Mouse (Mus musculus) limb, embryonic 11.5 days (tissue): Measurements from ENCODE around the gene Eif3m. TPM values are rescaled to one million over a fixed set of nuclear protein-coding genes. Genes with fewer than 3 reads are reported as not detected.

Experiments used
- ATAC-seq: fragments of 200-750 bp; cut with Nextera tagmentation; 2 replicates; pipeline ENCODE4 v1.8.0; 2017; ENCODE audit warnings: low read depth; ENCODE audit not compliant: insufficient number of reproducible peaks, low FRiP score, low TSS enrichment
- DNase-seq: peaks from one replicate; pipeline ENCODE4 v3.0.0-alpha.2; 2015; ENCODE audit warnings: low spot score
- H3K27ac ChIP-seq: fragments of 300-500 bp; sonication (generic); replicated peaks from 2 replicates; pipeline ENCODE4 v1.5.1; 2014; ENCODE audit warnings: low read depth, mild to moderate bottlenecking, low read length
- H3K27me3 ChIP-seq: fragments of 300-500 bp; sonication (generic); 2 replicates; pipeline ENCODE4 v1.6.1; 2014; ENCODE audit warnings: mild to moderate bottlenecking, low read length, mixed read lengths; ENCODE audit not compliant: control insufficient read depth, insufficient read depth
- H3K36me3 ChIP-seq: fragments of 300-500 bp; sonication (generic); 2 replicates; pipeline ENCODE4 v1.6.1; 2014; ENCODE audit warnings: mild to moderate bottlenecking, low read length, moderate library complexity, mixed read lengths; ENCODE audit not compliant: control insufficient read depth, insufficient read depth
- H3K4me1 ChIP-seq: fragments of 300-500 bp; sonication (generic); 2 replicates; pipeline ENCODE4 v1.6.1; 2014; ENCODE audit warnings: low read length, mixed read lengths; ENCODE audit not compliant: control insufficient read depth, insufficient read depth
- H3K4me2 ChIP-seq: fragments of 300-500 bp; sonication (generic); 2 replicates; pipeline ENCODE4 v1.6.1; 2014; ENCODE audit warnings: low read depth, mild to moderate bottlenecking, moderate library complexity; ENCODE audit not compliant: severe bottlenecking
- H3K4me3 ChIP-seq: fragments of 300-500 bp; sonication (generic); 2 replicates; pipeline ENCODE4 v1.5.1; 2014; ENCODE audit warnings: low read depth, low read length
- H3K9ac ChIP-seq: fragments of 300-500 bp; sonication (generic); 2 replicates; pipeline ENCODE4 v1.6.1; 2014; ENCODE audit warnings: mild to moderate bottlenecking, low read length
- H3K9me3 ChIP-seq: fragments of 300-500 bp; sonication (generic); 2 replicates; pipeline ENCODE4 v1.6.1; 2016; ENCODE audit warnings: low read length; ENCODE audit not compliant: control insufficient read depth
- WGBS: fragments of 180-500 bp; shearing (Covaris S2); extraction: QIAGEN DNeasy Blood & Tissue Kit; methylation state at CpG from one replicate; pipeline ENCODE4 v1.1.7; 2014; 5-methylcytosine and 5-hydroxymethylcytosine counted together
- polyA plus RNA-seq: library from polyadenylated mRNA; unstranded; fragments of >200 nt; fragmentation: Nextera tagmentation; extraction: Ambion mirVana; gene quantifications from 2 replicates; pipeline ENCODE4 v1.2.1, GENCODE M21; 2014

The Eif3m gene
- polyA plus RNA-seq, 1 experiment from 2014 or later, result 332 TPM

DNA sequence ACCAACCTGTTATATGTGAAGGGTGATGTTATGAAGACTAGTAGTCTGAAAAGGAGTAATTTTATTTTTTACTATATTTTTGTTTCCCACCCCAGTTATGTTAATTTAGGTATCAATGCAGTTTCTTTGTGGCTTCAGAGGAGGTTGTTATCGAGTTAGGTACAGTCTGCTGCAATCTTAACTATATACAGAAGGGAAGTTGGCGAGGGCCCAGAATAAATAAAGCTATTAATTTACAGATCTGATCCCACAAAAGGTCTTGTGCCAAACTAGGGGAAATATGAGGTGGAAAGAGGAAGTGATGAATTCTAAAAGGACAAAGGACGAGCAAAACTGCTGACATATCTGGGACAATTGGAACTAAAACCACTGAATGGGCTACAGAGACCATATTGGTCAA is 20.7 kb downstream of the Eif3m start:
- WGBS, result 87% methylated on average over 3 of the region's 3 CpGs
- Histone ChIP-seq H3K9ac (no peak overlapping the region), H3K27me3 (no peaks in the 10 kb centered on the region), H3K27ac (no peak overlapping the region), H3K9me3 (no peaks in the 10 kb centered on the region), H3K36me3 (peaks cover 4% of the 10 kb centered on the region; the same call in 1 of the 2 replicates), H3K4me3 (no peak overlapping the region), H3K4me2 (no peak overlapping the region), H3K4me1 (no peaks in the 10 kb centered on the region)
- DNase-seq (no peak), ATAC-seq (no peak)

DNA sequence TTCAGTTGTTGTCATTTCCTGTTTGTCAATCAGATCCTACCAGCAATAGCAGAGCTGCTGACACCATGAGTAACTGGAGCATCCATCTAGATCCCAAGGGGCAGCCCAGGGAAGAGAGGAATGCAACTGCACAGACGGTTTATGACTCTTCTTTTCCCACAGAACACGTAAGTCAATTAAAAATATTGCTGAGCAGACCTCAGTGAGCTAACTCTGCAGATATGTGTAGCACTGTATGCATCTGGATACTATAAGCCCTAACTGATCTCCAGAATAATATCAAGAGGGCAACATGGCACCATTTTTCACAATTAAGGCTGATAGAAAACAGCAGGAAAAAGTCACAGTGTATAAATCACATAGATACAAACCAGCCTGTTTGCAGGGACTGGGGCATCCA is 22.4 kb downstream of the Eif3m start:
- H3K36me3 ChIP-seq, result peaks cover 4% of the 10 kb centered on the region; the same call in 1 of the 2 replicates
- H3K9ac ChIP-seq, result no peak overlapping the region
- H3K9me3 ChIP-seq, result no peaks in the 10 kb centered on the region
- no peaks in the 10 kb centered on the region for H3K27me3 ChIP-seq
- H3K4me2 ChIP-seq, result no peak overlapping the region
- DNase-seq, result no peak
- no peaks in the 10 kb centered on the region for H3K4me1 ChIP-seq
- WGBS, result 49% methylated on average over 2 of the region's 2 CpGs
- no peak for ATAC-seq
- H3K27ac ChIP-seq, result no peak overlapping the region
- no peak overlapping the region for H3K4me3 ChIP-seq

DNA sequence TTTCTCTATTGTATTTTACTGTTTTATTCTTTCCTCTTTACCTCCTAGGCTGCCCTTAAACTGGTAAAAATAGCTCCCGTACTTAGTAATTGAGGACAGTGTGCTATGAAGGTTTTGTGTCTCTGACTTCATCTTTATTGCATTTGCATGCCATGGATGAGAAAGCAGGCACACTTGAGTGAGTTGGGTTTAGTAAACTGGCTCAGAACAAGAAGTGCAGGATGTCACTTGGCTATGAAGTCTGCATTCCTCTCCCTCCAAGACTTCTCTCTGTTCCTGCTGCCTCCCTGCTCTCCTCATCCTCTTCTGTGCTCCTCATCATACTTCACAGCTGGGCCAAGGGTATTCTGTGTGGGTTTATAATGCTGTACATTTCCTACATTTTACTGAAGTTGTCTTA is 27.9 kb downstream of the Eif3m start:
- DNase-seq (no peak), ATAC-seq (no peak)
- H3K4me2 ChIP-seq, result no peak overlapping the region
- H3K9me3 ChIP-seq, result no peaks in the 10 kb centered on the region
- no peaks in the 10 kb centered on the region for H3K27me3 ChIP-seq
- no peak overlapping the region for H3K27ac ChIP-seq
- H3K36me3 ChIP-seq, result no peaks in the 10 kb centered on the region
- no peak overlapping the region for H3K9ac ChIP-seq
- 77% methylated on average over 1 of the region's 1 CpGs for WGBS
- H3K4me1 ChIP-seq, result no peaks in the 10 kb centered on the region
- H3K4me3 ChIP-seq, result no peak overlapping the region

DNA sequence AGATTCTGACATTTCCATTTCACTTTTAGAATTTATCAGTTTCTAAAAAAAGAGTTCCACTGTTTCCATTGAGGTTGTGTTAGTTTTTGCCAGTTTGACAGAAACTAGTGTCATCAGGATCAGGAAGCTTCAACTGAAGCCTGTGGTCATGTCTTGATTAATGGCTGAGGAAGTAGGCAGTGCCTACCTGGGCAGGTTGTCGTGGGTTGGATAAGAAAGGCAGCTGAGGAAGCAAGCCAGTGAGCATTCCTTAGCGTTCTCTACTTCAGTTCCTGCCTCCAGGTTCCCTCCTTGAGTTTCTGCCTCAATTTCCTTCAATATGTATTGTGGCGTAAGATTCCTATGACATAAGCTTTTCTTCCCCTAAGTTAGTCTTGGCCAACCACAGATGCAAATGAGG is 31.1 kb downstream of the Eif3m start:
- Histone ChIP-seq H3K9ac (no peak overlapping the region), H3K4me1 (no peaks in the 10 kb centered on the region), H3K27ac (no peak overlapping the region), H3K9me3 (no peaks in the 10 kb centered on the region), H3K4me2 (no peak overlapping the region), H3K36me3 (no peaks in the 10 kb centered on the region), H3K27me3 (no peaks in the 10 kb centered on the region), H3K4me3 (no peak overlapping the region)
- ATAC-seq (no peak), DNase-seq (no peak)
- WGBS, result 68% methylated on average over 3 of the region's 3 CpGs

DNA sequence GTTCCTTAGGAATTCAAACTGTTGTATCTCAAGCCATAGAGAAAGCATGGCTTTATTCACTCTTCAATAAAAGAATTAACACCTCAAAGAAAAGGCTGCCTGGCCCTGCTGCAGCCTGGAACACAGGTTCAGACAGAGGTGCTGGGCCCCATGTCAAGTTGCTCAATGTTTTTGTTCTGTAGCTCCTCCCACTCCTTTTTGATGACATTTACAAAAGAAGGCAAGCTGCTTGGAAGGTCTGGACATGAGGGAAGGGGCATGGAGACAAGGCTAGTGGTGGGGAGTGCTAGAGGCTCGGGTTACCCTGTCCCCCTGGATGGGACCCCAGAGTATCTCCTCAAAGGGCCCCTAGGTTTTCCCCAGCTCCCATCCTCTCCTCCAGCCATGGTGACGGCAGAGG is 35.2 kb downstream of the Eif3m start:
- Histone ChIP-seq H3K4me3 (no peak overlapping the region), H3K27ac (no peak overlapping the region), H3K9me3 (no peaks in the 10 kb centered on the region), H3K4me1 (no peaks in the 10 kb centered on the region), H3K27me3 (no peaks in the 10 kb centered on the region), H3K36me3 (no peaks in the 10 kb centered on the region), H3K9ac (no peak overlapping the region), H3K4me2 (no peak overlapping the region)
- WGBS, result 19% methylated on average over 2 of the region's 2 CpGs
- DNase-seq (no peak), ATAC-seq (no peak)

DNA sequence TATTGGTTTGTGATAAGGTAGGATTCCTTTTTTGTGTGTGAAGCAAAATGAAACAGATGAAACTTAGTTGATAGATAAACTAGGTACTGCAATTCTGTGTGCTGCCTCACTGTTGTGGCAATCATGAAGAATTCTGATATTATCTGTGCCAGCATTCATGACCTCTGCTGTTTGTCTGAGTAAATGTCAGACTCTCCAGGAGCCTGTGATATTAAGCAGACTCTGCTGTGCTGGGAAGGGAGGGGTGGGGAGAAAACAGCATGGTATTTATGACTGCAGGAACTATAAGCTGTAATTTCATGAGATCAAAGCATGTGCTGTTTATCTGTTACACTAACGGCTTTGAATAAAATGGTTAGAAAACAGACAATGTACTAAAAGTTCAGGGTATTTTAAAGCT is 52.4 kb downstream of the Eif3m start:
- no peaks in the 10 kb centered on the region for H3K4me1 ChIP-seq
- no peaks in the 10 kb centered on the region for H3K27me3 ChIP-seq
- no peak overlapping the region for H3K4me3 ChIP-seq
- no peak overlapping the region for H3K9ac ChIP-seq
- H3K36me3 ChIP-seq, result no peaks in the 10 kb centered on the region
- H3K27ac ChIP-seq, result no peak overlapping the region
- no peak overlapping the region for H3K4me2 ChIP-seq
- ATAC-seq (no peak), DNase-seq (peak; percentile 27)
- WGBS, result 6% methylated on average over 1 of the region's 1 CpGs
- H3K9me3 ChIP-seq, result no peaks in the 10 kb centered on the region

Other genes starting within 250 kb of the Eif3m start
- 19.2 and 19.7 TPM in 2 replicates for gene Qser1, start 200.3 kb downstream of the Eif3m start, polyA plus RNA-seq
- gene Prrg4, start 167.2 kb downstream of the Eif3m start, polyA plus RNA-seq, result 0.68 and 0.96 TPM in 2 replicates
- gene Ccdc73, start 149.3 kb downstream of the Eif3m start, polyA plus RNA-seq, result 5.2 and 5.8 TPM in 2 replicates
- gene Gm11060, start 74.9 kb upstream of the Eif3m start, polyA plus RNA-seq, result not detected in 2 replicates
- 1.7 and 2.0 TPM in 2 replicates for gene Wt1, start 109.4 kb upstream of the Eif3m start, polyA plus RNA-seq
- gene Them7, start 207.2 kb upstream of the Eif3m start, polyA plus RNA-seq, result 1.3 and 1.8 TPM in 2 replicates